Mouse (Mus musculus): ENCODE results near the gene Gm13103. TPM values are rescaled to one million over a fixed set of nuclear protein-coding genes. Genes with fewer than 3 reads are reported as not detected.
"Not testable (repeated sequence)": the region's sequence is repeated elsewhere in the genome, so short reads cannot be mapped to it uniquely, and the experiment has no call there.

The Gm13103 gene
- not detected in 2 replicates for polyA plus RNA-seq (2012; rRNA removed)

GRCm38 (mm10) chr4:143846197-143846596, at the start of gene Gm13103:
Gm13103 (plus strand) TSS chr4:143846497.
- H3K4me1 ChIP-seq (ENCODE audit: control insufficient read depth, insufficient read depth, low read length); H3K36me3 ChIP-seq (ENCODE audit: control insufficient read depth, insufficient read depth, low read length); H3K27ac ChIP-seq (ENCODE audit: control insufficient read depth, insufficient read depth, low read depth, low read length); H3K27me3 ChIP-seq (ENCODE audit: control insufficient read depth, insufficient read depth, low read length); H3K4me3 ChIP-seq (ENCODE audit: control insufficient read depth, low read depth, low read length): not testable (repeated sequence)

GRCm38 (mm10) chr4:143815993-143816392, 30.3 kb upstream of the Gm13103 start, which contains the start of gene Gm13084:
Gm13084 (minus strand) TSS chr4:143816093.
- Histone ChIP-seq H3K27ac (ENCODE audit: control insufficient read depth, insufficient read depth, low read depth, low read length) (no peak within 1 kb of the TSS), H3K36me3 (ENCODE audit: control insufficient read depth, insufficient read depth, low read length) (no peaks in the 10 kb centered on the region)
- no peak for TF ChIP-seq CTCF (IDR thresholded peaks at IDR 0.05; ENCODE audit: control insufficient read depth, insufficient read depth, insufficient replicate concordance, low read depth, low read length)
- no peak for TF ChIP-seq POLR2A (IDR thresholded peaks at IDR 0.05; ENCODE audit: control insufficient read depth, low read depth, low read length)

GRCm38 (mm10) chr4:143882371-143882770, 36.1 kb downstream of the Gm13103 start:
- H3K36me3 ChIP-seq (ENCODE audit: control insufficient read depth, insufficient read depth, low read length): not testable (repeated sequence)

More at GRCm38 (mm10) chr4:143815993-143816392, 30.3 kb upstream of the Gm13103 start, which contains the start of gene Gm13084:
- Histone ChIP-seq H3K4me3 (ENCODE audit: control insufficient read depth, low read depth, low read length) (no peak within 1 kb of the TSS), H3K27me3 (ENCODE audit: control insufficient read depth, insufficient read depth, low read length) (no peaks in the 10 kb centered on the region), H3K4me1 (ENCODE audit: control insufficient read depth, insufficient read depth, low read length) (no peaks in the 10 kb centered on the region)

GRCm38 (mm10) chr4:143894406-143894805, 48.1 kb downstream of the Gm13103 start:
- H3K4me1 ChIP-seq (ENCODE audit: control insufficient read depth, insufficient read depth, low read length); H3K27ac ChIP-seq (ENCODE audit: control insufficient read depth, insufficient read depth, low read depth, low read length); H3K4me3 ChIP-seq (ENCODE audit: control insufficient read depth, low read depth, low read length); H3K36me3 ChIP-seq (ENCODE audit: control insufficient read depth, insufficient read depth, low read length); H3K27me3 ChIP-seq (ENCODE audit: control insufficient read depth, insufficient read depth, low read length): not testable (repeated sequence)

More at GRCm38 (mm10) chr4:143882371-143882770, 36.1 kb downstream of the Gm13103 start:
- not testable (repeated sequence) for H3K27me3 ChIP-seq (ENCODE audit: control insufficient read depth, insufficient read depth, low read length); H3K4me3 ChIP-seq (ENCODE audit: control insufficient read depth, low read depth, low read length); H3K4me1 ChIP-seq (ENCODE audit: control insufficient read depth, insufficient read depth, low read length); H3K27ac ChIP-seq (ENCODE audit: control insufficient read depth, insufficient read depth, low read depth, low read length)

GRCm38 (mm10) chr4:143900280-143900679, 54.0 kb downstream of the Gm13103 start, which contains the start of gene Pramef6:
Pramef6 (minus strand) TSS chr4:143900380.
- not testable (repeated sequence) for H3K4me3 ChIP-seq (ENCODE audit: control insufficient read depth, low read depth, low read length); H3K36me3 ChIP-seq (ENCODE audit: control insufficient read depth, insufficient read depth, low read length); H3K4me1 ChIP-seq (ENCODE audit: control insufficient read depth, insufficient read depth, low read length); H3K27ac ChIP-seq (ENCODE audit: control insufficient read depth, insufficient read depth, low read depth, low read length); H3K27me3 ChIP-seq (ENCODE audit: control insufficient read depth, insufficient read depth, low read length)

Other genes with a start within 250 kb of the Gm13103 start
- gene Gm13083, start 231.5 kb upstream of the Gm13103 start, polyA plus RNA-seq (2012; rRNA removed): not detected in 2 replicates
- not detected in 2 replicates for gene Gm13088, start 189.3 kb upstream of the Gm13103 start, polyA plus RNA-seq (2012; rRNA removed)
- not detected in 2 replicates for gene Gm13089, start 143.8 kb upstream of the Gm13103 start, polyA plus RNA-seq (2012; rRNA removed)
- not detected in 2 replicates for gene Gm13078, start 127.0 kb upstream of the Gm13103 start, polyA plus RNA-seq (2012; rRNA removed)
- gene Gm13023, start 57.1 kb upstream of the Gm13103 start, polyA plus RNA-seq (2012; rRNA removed): not detected in 2 replicates
- gene Gm13084, start 30.4 kb upstream of the Gm13103 start, polyA plus RNA-seq (2012; rRNA removed): not detected in 2 replicates
- gene Pramef6, start 53.9 kb downstream of the Gm13103 start, polyA plus RNA-seq (2012; rRNA removed): not detected in 2 replicates
- gene Pramef25, start 104.5 kb downstream of the Gm13103 start, polyA plus RNA-seq (2012; rRNA removed): not detected in 2 replicates
- gene Gm13101, start 120.5 kb downstream of the Gm13103 start, polyA plus RNA-seq (2012; rRNA removed): 0.06 TPM in 2 replicates
- gene Pramef17, start 147.9 kb downstream of the Gm13103 start, polyA plus RNA-seq (2012; rRNA removed): not detected in 2 replicates
- not detected in 2 replicates for gene Pramel4, start 212.6 kb downstream of the Gm13103 start, polyA plus RNA-seq (2012; rRNA removed)

Measured in testis, adult 2 months (tissue).